Mouse (Mus musculus) gastrocnemius, postnatal 10 days (tissue): ENCODE measurements around the gene Cyp2w1. TPM values are rescaled to one million over a fixed set of nuclear protein-coding genes. Genes with fewer than 3 reads are reported as not detected.
A peak's percentile ranks its signal among the peaks of the same experiment; 100 is the strongest.
"Not testable (repeated sequence)": the region's sequence is repeated elsewhere in the genome, so short reads cannot be mapped to it uniquely, and the experiment has no call there.

Source experiments
- DNase-seq: peaks from one replicate; pipeline ENCODE4 v3.0.0; 2021; ENCODE audit warnings: mixed read lengths
- total RNA-seq, 2 experiments: library from RNA; stranded (reverse); gene quantifications; 2 replicates each; pipeline ENCODE4 v1.2.3; 2021

Cyp2w1 gene
- total RNA-seq, 2 experiments from 2014 or later, result not detected

GRCm38 (mm10) chr5:139332590-139333272 lies 19.7 kb upstream of the Cyp2w1 start:
- no peak for DNase-seq

GRCm38 (mm10) chr5:139333301-139334013 lies 19.0 kb upstream of the Cyp2w1 start:
- no peak for DNase-seq

- not testable (repeated sequence) for DNase-seq
Observed at GRCm38 (mm10) chr5:139334394-139334793, 18.0 kb upstream of the Cyp2w1 start.

- no peak for DNase-seq
Observed at GRCm38 (mm10) chr5:139335634-139336033, 16.8 kb upstream of the Cyp2w1 start.

- no peak for DNase-seq
Observed at GRCm38 (mm10) chr5:139337826-139338370, 14.5 kb upstream of the Cyp2w1 start.

- DNase-seq, result no peak
Observed at GRCm38 (mm10) chr5:139338403-139338802, 14.0 kb upstream of the Cyp2w1 start.

GRCm38 (mm10) chr5:139338891-139339290 lies 13.5 kb upstream of the Cyp2w1 start:
- no peak for DNase-seq

- peak; percentile 85 for DNase-seq
Observed at GRCm38 (mm10) chr5:139344021-139344686, 8.3 kb upstream of the Cyp2w1 start.

- peak; percentile 96 for DNase-seq
Observed at GRCm38 (mm10) chr5:139344687-139345363, 7.6 kb upstream of the Cyp2w1 start.

- no peak for DNase-seq
Observed at GRCm38 (mm10) chr5:139345364-139345714, 7.1 kb upstream of the Cyp2w1 start.

GRCm38 (mm10) chr5:139347225-139347624 lies 5.2 kb upstream of the Cyp2w1 start:
- no peak for DNase-seq

- no peak for DNase-seq
Observed at GRCm38 (mm10) chr5:139349713-139350112, 2.7 kb upstream of the Cyp2w1 start.

- DNase-seq, result no peak
Observed at GRCm38 (mm10) chr5:139351134-139351533, 1.3 kb upstream of the Cyp2w1 start, which contains the start of gene Cox19. Gene Cox19, minus strand, starts transcription at chr5:139351418.

GRCm38 (mm10) chr5:139351628-139352027 lies 789 bp upstream of the Cyp2w1 start:
- no peak for DNase-seq

- DNase-seq, result peak; percentile 35
Observed at GRCm38 (mm10) chr5:139353496-139353895, 1.1 kb downstream of the Cyp2w1 start.

- DNase-seq, result no peak
Observed at GRCm38 (mm10) chr5:139353946-139354345, 1.5 kb downstream of the Cyp2w1 start.

- peak; percentile 88 for DNase-seq
Observed at GRCm38 (mm10) chr5:139355235-139355772, 2.9 kb downstream of the Cyp2w1 start.

GRCm38 (mm10) chr5:139358653-139359052 lies 6.2 kb downstream of the Cyp2w1 start:
- DNase-seq, result peak; percentile 38

GRCm38 (mm10) chr5:139359244-139359643 lies 6.8 kb downstream of the Cyp2w1 start:
- DNase-seq, result no peak

GRCm38 (mm10) chr5:139363858-139364257 lies 11.4 kb downstream of the Cyp2w1 start:
- no peak for DNase-seq

- peak; percentile 93 for DNase-seq
Observed at GRCm38 (mm10) chr5:139364260-139364910, 12.0 kb downstream of the Cyp2w1 start.
